Mouse (Mus musculus) kidney, postnatal 0 days (tissue): Measurements from ENCODE around the gene Lcp1. TPM values are rescaled to one million over a fixed set of nuclear protein-coding genes. Genes with fewer than 3 reads are reported as not detected.
A peak's percentile ranks its signal among the peaks of the same experiment; 100 is the strongest.

Experiments
- ATAC-seq: fragments of 200-750 bp; cut with Nextera tagmentation; replicated peaks from 2 replicates; pipeline ENCODE4 v1.8.0; 2017; ENCODE audit warnings: low read depth, moderate number of reproducible peaks, moderate TSS enrichment, moderate library complexity; ENCODE audit not compliant: low FRiP score
- DNase-seq: peaks from one replicate; pipeline ENCODE4 v3.0.0-alpha.2; 2016; ENCODE audit warnings: low spot score
- H3K27ac ChIP-seq: fragments of 300-500 bp; sonication (generic); 2 replicates; pipeline ENCODE4 v1.5.1; 2014; ENCODE audit warnings: mild to moderate bottlenecking
- H3K27me3 ChIP-seq: fragments of 300-500 bp; sonication (generic); 2 replicates; pipeline ENCODE4 v1.6.1; 2014; ENCODE audit warnings: low read length, mixed read lengths; ENCODE audit not compliant: insufficient read depth
- H3K36me3 ChIP-seq: fragments of 300-500 bp; sonication (generic); 2 replicates; pipeline ENCODE4 v1.6.1; 2014; ENCODE audit warnings: low read length, mixed read lengths; ENCODE audit not compliant: insufficient read depth
- H3K4me1 ChIP-seq: fragments of 300-500 bp; sonication (generic); replicated peaks from 2 replicates; pipeline ENCODE4 v1.6.1; 2014; ENCODE audit warnings: antibody characterized with exemption, low read length, mixed read lengths; ENCODE audit not compliant: insufficient read depth
- H3K4me2 ChIP-seq: fragments of 300-500 bp; sonication (generic); 2 replicates; pipeline ENCODE4 v1.6.1; 2014; ENCODE audit warnings: mild to moderate bottlenecking, low read length, moderate library complexity, mixed read lengths
- H3K4me3 ChIP-seq: fragments of 300-500 bp; sonication (generic); replicated peaks from 2 replicates; pipeline ENCODE4 v1.5.1; 2014; ENCODE audit warnings: low read depth, low read length
- H3K9ac ChIP-seq: fragments of 300-500 bp; sonication (generic); 2 replicates; pipeline ENCODE4 v1.6.1; 2014; ENCODE audit warnings: low read depth, low read length
- H3K9me3 ChIP-seq: fragments of 300-500 bp; sonication (generic); replicated peaks from 2 replicates; pipeline ENCODE4 v1.6.1; 2016; ENCODE audit warnings: low read length, inconsistent platforms, mixed read lengths
- CTCF ChIP-seq: IDR thresholded peaks from 2 replicates; pipeline ENCODE4 v1.5.1; 2016; ENCODE audit warnings: antibody characterized with exemption, low read depth, mild to moderate bottlenecking, moderate library complexity
- WGBS: fragments of 180-500 bp; shearing (Covaris S2); extraction: QIAGEN DNeasy Blood & Tissue Kit; methylation state at CpG from one replicate; pipeline ENCODE4 v1.1.7; 2014; 5-methylcytosine and 5-hydroxymethylcytosine counted together
- polyA plus RNA-seq: library from polyadenylated mRNA; unstranded; fragments of >200 nt; fragmentation: Nextera tagmentation; extraction: Ambion mirVana; gene quantifications from 2 replicates; pipeline ENCODE4 v1.2.1, GENCODE M21; 2015

The Lcp1 gene
- polyA plus RNA-seq, 1 experiment from 2014 or later, result 14.1 TPM

- TF ChIP-seq CTCF, result no peak
Measured at GRCm38 (mm10) chr14:75218843-75219242, 87.9 kb downstream of the Lcp1 start.

GRCm38 (mm10) chr14:75219250-75219913, 88.5 kb downstream of the Lcp1 start:
- DNase-seq (no peak), ATAC-seq (no peak)
- 68% methylated on average over 5 of the region's 5 CpGs for WGBS
- no peak overlapping the region for H3K27ac ChIP-seq
- no peaks in the 10 kb centered on the region for H3K4me1 ChIP-seq
- H3K4me3 ChIP-seq, result no peak overlapping the region
- no peak overlapping the region for H3K4me2 ChIP-seq
- H3K9ac ChIP-seq, result no peak overlapping the region
- no peaks in the 10 kb centered on the region for H3K27me3 ChIP-seq
- no peaks in the 10 kb centered on the region for H3K36me3 ChIP-seq
- no peak for TF ChIP-seq CTCF
- H3K9me3 ChIP-seq, result no peaks in the 10 kb centered on the region

More at GRCm38 (mm10) chr14:75218843-75219242, 87.9 kb downstream of the Lcp1 start:
- no peak overlapping the region for H3K4me3 ChIP-seq
- H3K27ac ChIP-seq, result no peak overlapping the region
- no peak overlapping the region for H3K4me2 ChIP-seq
- 94% methylated on average over 2 of the region's 2 CpGs for WGBS
- DNase-seq (no peak), ATAC-seq (no peak)
- H3K4me1 ChIP-seq, result no peaks in the 10 kb centered on the region
- H3K36me3 ChIP-seq, result no peaks in the 10 kb centered on the region
- no peaks in the 10 kb centered on the region for H3K9me3 ChIP-seq
- H3K9ac ChIP-seq, result no peak overlapping the region
- H3K27me3 ChIP-seq, result no peaks in the 10 kb centered on the region

DNA sequence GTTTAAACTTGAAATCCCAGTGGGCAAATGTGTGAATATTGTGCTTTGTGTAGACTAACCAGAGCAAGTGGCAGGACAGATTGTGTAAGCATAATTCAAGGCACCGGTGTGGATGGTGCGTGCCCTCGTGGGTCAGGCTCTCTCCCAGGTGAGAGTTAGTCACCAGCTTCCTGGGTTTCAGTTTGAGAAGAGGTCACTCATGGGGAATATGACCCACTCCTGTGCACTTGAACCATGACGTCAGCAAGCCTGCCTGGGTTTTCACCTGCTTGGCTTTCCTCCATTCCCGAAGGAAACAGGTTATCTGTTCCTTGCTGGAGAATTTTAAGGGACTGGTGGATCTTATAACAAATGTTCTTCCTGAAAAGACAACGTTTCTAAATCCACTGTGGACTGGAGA, 91.5 kb downstream of the Lcp1 start:
- 66% methylated on average over 6 of the region's 6 CpGs for WGBS
- Histone ChIP-seq H3K9ac (no peak overlapping the region), H3K9me3 (no peaks in the 10 kb centered on the region), H3K4me3 (no peak overlapping the region), H3K27ac (no peak overlapping the region), H3K4me2 (no peak overlapping the region), H3K27me3 (no peaks in the 10 kb centered on the region), H3K4me1 (no peaks in the 10 kb centered on the region), H3K36me3 (no peaks in the 10 kb centered on the region)
- no peak for TF ChIP-seq CTCF
- no peak for DNase-seq
- ATAC-seq, result no peak

GRCm38 (mm10) chr14:75227453-75228084, 96.7 kb downstream of the Lcp1 start:
- Histone ChIP-seq H3K9ac (no peak overlapping the region), H3K4me2 (no peak overlapping the region), H3K27ac (no peak overlapping the region), H3K4me1 (no peaks in the 10 kb centered on the region), H3K9me3 (no peaks in the 10 kb centered on the region), H3K4me3 (no peak overlapping the region), H3K27me3 (no peaks in the 10 kb centered on the region), H3K36me3 (no peaks in the 10 kb centered on the region)
- ATAC-seq (no peak), DNase-seq (no peak)
- WGBS, result 74% methylated on average over 6 of the region's 6 CpGs
- TF ChIP-seq CTCF, result no peak

- H3K36me3 ChIP-seq, result no peaks in the 10 kb centered on the region
- no peak overlapping the region for H3K4me3 ChIP-seq
- WGBS, result 64% methylated on average over 2 of the region's 2 CpGs
- H3K27ac ChIP-seq, result no peak overlapping the region
- TF ChIP-seq CTCF, result peak; percentile 69
- no peaks in the 10 kb centered on the region for H3K27me3 ChIP-seq
- no peak for ATAC-seq
- H3K4me1 ChIP-seq, result no peaks in the 10 kb centered on the region
- no peaks in the 10 kb centered on the region for H3K9me3 ChIP-seq
- H3K4me2 ChIP-seq, result no peak overlapping the region
- DNase-seq, result peak; percentile 33
- no peak overlapping the region for H3K9ac ChIP-seq
Measured at GRCm38 (mm10) chr14:75229834-75230233, 98.9 kb downstream of the Lcp1 start.

DNA sequence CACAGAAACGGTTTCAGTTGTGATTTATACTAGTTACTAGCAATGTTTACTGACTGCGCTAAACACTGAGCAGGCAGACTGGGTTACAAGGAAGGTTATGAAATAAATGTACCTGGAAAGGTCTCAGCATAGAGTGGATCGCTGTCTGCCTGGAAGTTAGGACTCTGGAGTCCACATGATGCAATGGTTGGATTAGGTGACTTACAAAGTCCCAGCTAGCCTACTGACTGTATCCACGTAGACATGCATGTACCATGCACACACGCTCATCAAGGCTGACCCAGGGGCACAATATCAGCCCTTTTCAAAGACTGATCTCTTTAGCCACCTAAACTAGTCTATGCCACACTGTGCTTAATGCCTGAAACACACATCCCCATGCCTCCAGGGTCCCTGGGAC, 102.2 kb downstream of the Lcp1 start:
- TF ChIP-seq CTCF, result no peak
- H3K27me3 ChIP-seq, result no peaks in the 10 kb centered on the region

More for the DNA sequence above, 102.2 kb downstream of the Lcp1 start:
- H3K4me1 ChIP-seq, result no peaks in the 10 kb centered on the region
- 92% methylated on average over 5 of the region's 5 CpGs for WGBS
- H3K9ac ChIP-seq, result no peak overlapping the region
- no peaks in the 10 kb centered on the region for H3K9me3 ChIP-seq
- ATAC-seq (no peak), DNase-seq (no peak)
- no peak overlapping the region for H3K4me2 ChIP-seq
- H3K4me3 ChIP-seq, result no peak overlapping the region
- no peaks in the 10 kb centered on the region for H3K36me3 ChIP-seq
- H3K27ac ChIP-seq, result no peak overlapping the region
